Mouse (Mus musculus): Measurements from ENCODE around the gene Epb41l4b. TPM values are rescaled to one million over a fixed set of nuclear protein-coding genes. Genes with fewer than 3 reads are reported as not detected.

Gene Epb41l4b
- total and polyA plus RNA-seq, 2 experiments from 2014 or later = 3.2 to 14.9 TPM

DNA sequence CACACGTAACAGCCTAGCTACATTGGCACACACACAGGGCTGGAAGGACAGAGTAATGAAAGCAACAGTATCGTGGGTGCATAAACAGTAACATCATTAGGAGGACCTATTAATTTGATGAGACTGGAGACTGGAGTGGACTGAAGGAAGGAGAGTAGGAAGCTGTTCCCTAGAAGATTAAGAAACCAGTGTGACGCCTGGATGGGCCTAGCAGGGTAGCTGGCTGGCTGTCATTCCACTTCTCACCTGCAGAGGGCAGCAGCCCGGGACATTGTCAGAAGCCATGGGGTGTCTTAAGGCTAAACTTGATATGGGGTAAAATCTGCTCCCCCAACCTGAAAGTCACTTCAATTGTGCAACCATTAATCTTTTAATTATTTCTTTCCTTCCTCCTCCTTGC, 78.0 kb downstream of the Epb41l4b start:
- Histone ChIP-seq H3K36me3 (ENCODE audit: insufficient read depth, low read length) (0 out of 2 replicates have a peak, but pooled peaks cover under 1% of the 10 kb centered on the region), H3K27ac (ENCODE audit: low read depth, low read length) (no peak overlapping the region), H3K4me3 (ENCODE audit: low read depth, low read length) (no peak overlapping the region), H3K4me2 (ENCODE audit: low read depth, low read length, poor library complexity, severe bottlenecking) (no peak overlapping the region), H3K9ac (replicated peaks; ENCODE audit: low read length, poor library complexity, severe bottlenecking) (no peak overlapping the region), H3K9me3 (ENCODE audit: low read length) (no peaks in the 10 kb centered on the region), H3K4me1 (ENCODE audit: insufficient read depth, low read length) (no peaks in the 10 kb centered on the region), H3K27me3 (ENCODE audit: insufficient read depth, low read length) (no peaks in the 10 kb centered on the region)
- 30% methylated on average over 4 of the region's 4 CpGs for WGBS
- TF ChIP-seq CTCF (IDR thresholded peaks at IDR 0.05) = peak; percentile 88
- DNase-seq (ENCODE audit: low spot score) = peak; percentile 73
- peak; percentile 57; the same call in 1 of the 2 replicates for ATAC-seq (ENCODE audit: low FRiP score)

DNA sequence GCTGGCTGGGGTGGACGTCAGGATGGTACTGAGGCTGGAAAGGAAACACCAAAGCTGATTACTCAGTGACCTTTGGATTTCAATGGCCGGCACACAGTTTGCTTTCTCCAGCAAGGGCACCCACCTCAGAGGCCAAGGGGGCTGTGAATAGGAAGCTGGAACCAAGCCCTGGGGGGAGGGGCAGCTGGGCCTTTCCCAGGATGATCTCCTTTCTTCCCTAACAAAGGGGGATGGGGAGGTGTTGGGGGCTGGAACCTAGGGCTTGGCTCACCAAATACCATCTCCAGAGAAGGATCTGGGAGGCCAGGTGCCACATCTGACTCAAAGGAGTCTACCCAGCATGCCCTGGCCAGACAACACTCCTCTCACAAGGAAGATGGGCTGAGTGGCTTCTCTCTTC, 78.4 kb downstream of the Epb41l4b start:
- H3K4me1 ChIP-seq (ENCODE audit: insufficient read depth, low read length) = no peaks in the 10 kb centered on the region
- 19% methylated on average over 2 of the region's 2 CpGs for WGBS
- no peak for DNase-seq (ENCODE audit: low spot score)
- no peaks in the 10 kb centered on the region for H3K36me3 ChIP-seq (ENCODE audit: insufficient read depth, low read length)
- no peak overlapping the region for H3K4me3 ChIP-seq (ENCODE audit: low read depth, low read length)
- H3K9ac ChIP-seq (replicated peaks; ENCODE audit: low read length, poor library complexity, severe bottlenecking) = no peak overlapping the region
- TF ChIP-seq CTCF (IDR thresholded peaks at IDR 0.05) = no peak
- H3K9me3 ChIP-seq (ENCODE audit: low read length) = no peaks in the 10 kb centered on the region
- no peak for ATAC-seq (ENCODE audit: low FRiP score)
- no peak overlapping the region for H3K27ac ChIP-seq (ENCODE audit: low read depth, low read length)
- H3K4me2 ChIP-seq (ENCODE audit: low read depth, low read length, poor library complexity, severe bottlenecking) = no peak overlapping the region
- H3K27me3 ChIP-seq (ENCODE audit: insufficient read depth, low read length) = no peaks in the 10 kb centered on the region

DNA sequence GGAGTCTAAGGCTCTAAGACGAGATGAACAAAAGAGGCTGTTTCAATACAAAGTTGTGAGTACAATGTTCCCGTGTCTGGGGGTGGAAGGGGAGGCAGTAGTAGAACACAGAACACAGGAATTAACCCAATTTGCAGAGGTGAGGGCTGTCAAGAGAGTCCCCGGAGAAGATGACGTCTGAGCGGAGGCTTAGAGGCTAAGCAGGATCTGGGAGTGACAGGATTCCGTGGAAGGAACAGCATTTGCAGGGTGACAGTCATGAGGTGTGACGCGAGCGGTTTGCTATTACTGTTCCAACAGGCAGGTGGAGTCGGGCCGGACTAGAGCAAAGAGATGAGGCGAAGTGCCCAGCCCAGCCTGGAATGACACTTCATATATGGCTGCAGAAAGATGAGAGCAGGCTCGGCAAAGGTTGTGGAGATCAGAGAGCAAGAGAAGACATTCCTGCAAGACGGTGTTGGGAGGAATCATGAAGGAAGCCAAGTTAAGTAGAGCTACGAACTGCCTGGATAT, 82.9 kb downstream of the Epb41l4b start:
- Histone ChIP-seq H3K27ac (ENCODE audit: low read depth, low read length) (no peak overlapping the region), H3K9ac (replicated peaks; ENCODE audit: low read length, poor library complexity, severe bottlenecking) (no peak overlapping the region), H3K9me3 (ENCODE audit: low read length) (no peaks in the 10 kb centered on the region), H3K27me3 (ENCODE audit: insufficient read depth, low read length) (no peaks in the 10 kb centered on the region), H3K4me2 (ENCODE audit: low read depth, low read length, poor library complexity, severe bottlenecking) (no peak overlapping the region), H3K4me1 (ENCODE audit: insufficient read depth, low read length) (no peaks in the 10 kb centered on the region), H3K4me3 (ENCODE audit: low read depth, low read length) (no peak overlapping the region), H3K36me3 (ENCODE audit: insufficient read depth, low read length) (no peaks in the 10 kb centered on the region)
- WGBS = 70% methylated on average over 15 of the region's 15 CpGs
- no peak for ATAC-seq (ENCODE audit: low FRiP score)
- no peak for DNase-seq (ENCODE audit: low spot score)
- 0 out of 2 replicates have a peak, but pooled peaks have one; percentile 10 for TF ChIP-seq CTCF (IDR thresholded peaks at IDR 0.05)

DNA sequence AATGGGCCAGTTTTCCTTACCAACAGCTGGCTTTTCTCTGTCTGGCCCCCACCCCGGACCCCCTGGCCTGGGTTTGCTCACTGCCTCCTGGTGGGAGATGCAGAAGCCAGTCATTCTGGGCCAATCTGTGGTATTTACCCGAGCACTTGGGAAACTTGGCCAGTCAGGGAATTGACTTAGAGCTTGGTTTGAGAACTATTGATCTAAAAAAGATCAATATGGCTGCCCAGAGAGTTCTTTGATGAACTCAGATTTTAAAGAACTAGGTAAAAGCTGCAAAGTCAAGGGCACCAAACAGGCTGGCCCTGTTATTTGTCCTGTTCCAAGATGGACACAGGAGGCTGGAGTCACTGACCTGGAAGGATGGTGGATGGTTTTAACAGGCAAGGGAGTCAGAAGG, 84.6 kb downstream of the Epb41l4b start:
- Histone ChIP-seq H3K36me3 (ENCODE audit: insufficient read depth, low read length) (no peaks in the 10 kb centered on the region), H3K9me3 (ENCODE audit: low read length) (no peaks in the 10 kb centered on the region), H3K4me3 (ENCODE audit: low read depth, low read length) (no peak overlapping the region), H3K4me2 (ENCODE audit: low read depth, low read length, poor library complexity, severe bottlenecking) (no peak overlapping the region), H3K9ac (replicated peaks; ENCODE audit: low read length, poor library complexity, severe bottlenecking) (no peak overlapping the region), H3K4me1 (ENCODE audit: insufficient read depth, low read length) (no peaks in the 10 kb centered on the region), H3K27ac (ENCODE audit: low read depth, low read length) (no peak overlapping the region), H3K27me3 (ENCODE audit: insufficient read depth, low read length) (no peaks in the 10 kb centered on the region)
- 83% methylated on average over 2 of the region's 2 CpGs for WGBS
- no peak for TF ChIP-seq CTCF (IDR thresholded peaks at IDR 0.05)
- ATAC-seq (ENCODE audit: low FRiP score) (no peak), DNase-seq (ENCODE audit: low spot score) (no peak)

DNA sequence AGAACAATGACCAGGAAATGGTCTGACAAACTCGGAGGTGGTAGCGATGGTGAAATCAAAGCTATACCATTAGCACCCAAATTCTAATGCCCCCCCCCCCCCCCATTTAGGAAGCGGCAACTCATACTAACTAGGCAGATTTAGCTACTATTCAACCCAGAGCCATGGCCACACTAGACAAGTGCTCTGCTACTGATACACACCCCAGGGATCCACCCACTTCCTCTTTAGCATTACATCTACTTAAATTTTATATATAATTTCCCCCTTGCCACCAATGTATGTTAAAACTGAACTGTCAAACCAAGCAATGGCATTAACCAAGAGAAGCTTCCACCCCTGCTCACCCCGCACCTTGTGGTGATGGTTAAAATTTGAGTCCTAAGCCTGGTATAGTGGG, 85.6 kb downstream of the Epb41l4b start:
- Histone ChIP-seq H3K36me3 (ENCODE audit: insufficient read depth, low read length) (no peaks in the 10 kb centered on the region), H3K4me2 (ENCODE audit: low read depth, low read length, poor library complexity, severe bottlenecking) (no peak overlapping the region), H3K9me3 (ENCODE audit: low read length) (no peaks in the 10 kb centered on the region), H3K4me3 (ENCODE audit: low read depth, low read length) (no peak overlapping the region), H3K9ac (replicated peaks; ENCODE audit: low read length, poor library complexity, severe bottlenecking) (no peak overlapping the region), H3K27me3 (ENCODE audit: insufficient read depth, low read length) (no peaks in the 10 kb centered on the region), H3K4me1 (ENCODE audit: insufficient read depth, low read length) (no peaks in the 10 kb centered on the region), H3K27ac (ENCODE audit: low read depth, low read length) (no peak overlapping the region)
- DNase-seq (ENCODE audit: low spot score) (no peak), ATAC-seq (ENCODE audit: low FRiP score) (no peak)
- no peak for TF ChIP-seq CTCF (IDR thresholded peaks at IDR 0.05)
- 93% methylated on average over 4 of the region's 4 CpGs for WGBS

DNA sequence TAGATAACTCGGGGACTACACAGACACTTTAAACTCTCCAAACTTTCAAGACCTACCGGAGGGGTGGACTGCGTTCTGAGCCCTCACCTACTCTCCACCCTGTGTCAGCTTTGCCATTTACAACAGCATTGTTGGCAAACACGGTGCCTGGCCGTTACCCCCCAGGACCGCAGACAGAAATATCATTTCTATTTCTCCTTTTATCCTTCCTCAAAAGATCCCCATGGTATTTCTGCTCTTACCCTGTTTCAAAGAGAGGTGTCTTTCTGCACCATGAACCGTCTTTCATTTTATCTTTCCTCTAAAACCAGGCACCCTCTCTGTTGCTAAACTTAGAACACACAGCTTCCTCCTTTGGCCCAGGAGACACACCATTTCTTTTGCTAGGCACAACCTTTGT, 87.6 kb downstream of the Epb41l4b start:
- 71% methylated on average over 7 of the region's 7 CpGs for WGBS
- H3K9me3 ChIP-seq (ENCODE audit: low read length) = no peaks in the 10 kb centered on the region
- H3K27me3 ChIP-seq (ENCODE audit: insufficient read depth, low read length) = no peaks in the 10 kb centered on the region
- H3K4me1 ChIP-seq (ENCODE audit: insufficient read depth, low read length) = no peaks in the 10 kb centered on the region
- H3K4me3 ChIP-seq (ENCODE audit: low read depth, low read length) = no peak overlapping the region
- TF ChIP-seq CTCF (IDR thresholded peaks at IDR 0.05) = no peak
- H3K9ac ChIP-seq (replicated peaks; ENCODE audit: low read length, poor library complexity, severe bottlenecking) = no peak overlapping the region
- no peak overlapping the region for H3K4me2 ChIP-seq (ENCODE audit: low read depth, low read length, poor library complexity, severe bottlenecking)
- DNase-seq (ENCODE audit: low spot score) (no peak), ATAC-seq (ENCODE audit: low FRiP score) (no peak)
- no peak overlapping the region for H3K27ac ChIP-seq (ENCODE audit: low read depth, low read length)
- no peaks in the 10 kb centered on the region for H3K36me3 ChIP-seq (ENCODE audit: insufficient read depth, low read length)
